Mouse (Mus musculus) kidney, adult 11 months (tissue): ENCODE measurements around the gene Miga1.
"Not testable (repeated sequence)": the region's sequence is repeated elsewhere in the genome, so short reads cannot be mapped to it uniquely, and the experiment has no call there.

ENCODE experiments used
- DNase-seq: peaks from one replicate; pipeline ENCODE4 v3.0.0; 2022

The Miga1 gene

DNA sequence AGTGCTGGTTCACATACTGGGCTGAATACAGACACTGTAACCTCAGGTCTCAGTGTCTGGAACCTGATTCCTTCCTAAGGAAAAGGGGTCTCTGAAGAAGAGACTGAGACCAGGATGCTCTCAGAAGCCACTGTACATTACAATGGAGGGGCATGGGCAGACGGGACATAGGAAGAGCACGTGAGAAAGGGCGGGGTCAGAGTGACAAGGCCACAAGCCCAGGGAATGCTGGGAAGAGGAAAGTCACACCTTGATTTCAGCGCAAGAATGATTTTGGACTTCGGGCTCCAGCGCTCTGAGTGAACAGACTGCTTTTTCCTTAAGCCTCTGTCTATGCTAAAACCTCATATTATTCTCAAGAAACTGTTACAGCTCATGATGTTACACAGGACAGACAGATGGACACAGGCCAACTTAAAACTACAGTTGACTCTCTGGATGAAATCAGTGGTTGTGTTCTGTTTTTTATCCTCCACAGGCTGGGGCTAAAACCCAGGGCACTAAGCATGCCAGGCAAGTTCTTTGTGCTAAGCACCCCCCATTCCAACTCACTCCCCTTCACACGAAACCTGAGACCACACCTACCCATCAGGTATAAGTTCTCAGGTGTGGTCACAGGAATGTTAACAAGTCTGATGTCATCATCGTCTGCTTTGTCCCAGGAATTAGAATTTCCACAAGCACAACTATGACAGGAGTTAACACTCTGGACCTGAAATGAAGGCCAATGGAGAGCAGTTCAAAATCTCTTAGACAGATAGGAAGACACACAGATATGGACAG lies 18.3 kb downstream of the Miga1 start:
- DNase-seq = no peak

DNA sequence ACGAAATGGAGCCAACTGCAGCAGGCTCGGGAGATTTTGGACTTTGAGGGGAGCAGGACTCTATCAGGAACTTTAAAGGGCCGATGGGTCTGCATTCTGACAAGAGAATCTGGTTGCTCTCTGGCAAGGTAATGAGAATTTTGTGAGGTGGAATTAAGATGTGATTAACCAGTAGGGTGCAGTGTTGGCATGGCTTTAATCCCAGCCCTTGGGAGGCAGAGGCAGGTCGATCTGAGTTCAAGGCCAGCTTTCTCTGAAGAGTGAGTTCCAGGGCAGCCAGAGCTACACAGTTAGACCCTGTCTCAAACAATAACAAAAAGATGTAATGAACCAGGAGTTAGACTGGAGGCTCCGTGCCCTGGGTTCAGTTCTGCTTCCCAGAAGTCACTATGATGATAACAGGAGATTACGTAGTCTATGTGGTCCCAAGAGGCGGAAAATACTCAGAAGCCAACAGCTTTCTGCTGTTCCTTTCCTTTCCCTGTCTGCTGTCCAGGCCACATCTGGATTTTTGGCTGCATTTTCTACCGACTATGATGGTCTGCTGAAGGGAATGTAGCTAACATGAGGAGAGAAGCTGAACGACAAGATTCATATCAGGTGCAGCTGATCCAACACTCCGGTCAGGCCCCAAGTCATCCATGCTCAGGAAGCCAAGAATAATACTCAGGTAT lies 19.1 kb downstream of the Miga1 start:
- no peak for DNase-seq

DNA sequence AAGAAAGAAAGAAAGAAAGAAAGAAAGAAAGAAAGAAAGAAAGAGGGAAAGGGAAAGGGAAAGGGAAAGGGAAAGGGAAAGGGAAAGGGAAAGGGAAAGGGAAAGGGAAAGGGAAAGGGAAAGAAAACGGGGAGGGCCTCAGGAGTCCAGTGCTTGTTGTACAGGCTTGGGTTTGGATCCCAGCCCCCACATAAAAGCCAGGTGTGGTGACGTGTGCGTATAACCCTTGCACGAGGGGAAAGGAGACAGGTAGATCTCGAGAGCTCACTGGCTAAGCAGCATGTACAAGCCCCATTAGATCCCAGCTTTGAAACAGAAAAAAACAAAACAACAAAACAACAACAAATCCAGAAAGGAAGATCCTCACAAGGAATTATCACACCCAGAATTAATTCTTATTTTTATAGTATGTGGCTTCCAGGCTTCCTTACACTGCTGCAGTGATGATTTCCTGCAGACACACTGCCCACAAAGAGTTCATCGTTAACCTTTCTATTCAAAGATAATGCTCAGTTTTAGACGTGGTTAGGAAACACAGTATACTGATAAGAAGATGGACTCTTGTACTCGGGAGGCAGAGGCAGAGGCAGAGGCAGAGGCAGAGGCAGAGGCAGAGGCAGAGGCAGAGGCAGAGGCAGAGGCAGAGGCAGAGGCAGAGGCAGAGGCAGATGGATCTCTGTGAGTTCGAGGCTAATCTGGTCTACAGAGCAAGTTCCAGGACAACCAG lies 23.6 kb downstream of the Miga1 start:
- DNase-seq = not testable (repeated sequence)

DNA sequence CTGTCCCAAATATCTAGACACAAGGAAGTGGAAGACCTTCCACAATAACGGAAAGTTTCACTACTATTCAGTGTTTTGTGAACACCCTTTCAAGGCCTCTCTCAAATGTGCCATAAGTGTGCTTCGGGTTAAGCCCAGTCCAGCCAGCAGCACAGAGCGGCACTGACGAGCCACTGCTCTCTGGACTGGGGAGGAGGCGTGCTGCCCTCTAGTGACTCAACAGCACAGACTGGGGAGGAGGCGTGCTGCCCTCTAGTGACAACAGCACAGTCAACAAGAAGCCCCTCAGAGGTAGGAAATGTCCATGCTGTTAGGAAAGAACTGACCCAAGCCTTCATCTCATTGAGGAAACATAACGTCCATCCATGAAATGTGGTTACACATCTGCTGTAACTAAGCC lies 24.6 kb downstream of the Miga1 start:
- DNase-seq = peak; percentile 76

DNA sequence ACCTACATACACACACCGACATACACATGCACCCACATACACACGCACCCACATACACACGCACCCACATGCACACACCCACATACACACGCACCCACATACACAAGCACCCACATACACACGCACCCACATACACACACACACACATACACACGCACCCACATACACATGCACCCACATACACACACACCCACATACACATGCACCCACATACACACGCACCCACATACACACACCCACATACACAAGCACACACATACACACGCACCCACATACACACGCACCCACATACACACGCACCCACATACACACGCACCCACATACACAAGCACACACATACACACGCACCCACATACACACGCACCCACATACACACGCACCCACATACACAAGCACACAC lies 25.5 kb downstream of the Miga1 start:
- not testable (repeated sequence) for DNase-seq

DNA sequence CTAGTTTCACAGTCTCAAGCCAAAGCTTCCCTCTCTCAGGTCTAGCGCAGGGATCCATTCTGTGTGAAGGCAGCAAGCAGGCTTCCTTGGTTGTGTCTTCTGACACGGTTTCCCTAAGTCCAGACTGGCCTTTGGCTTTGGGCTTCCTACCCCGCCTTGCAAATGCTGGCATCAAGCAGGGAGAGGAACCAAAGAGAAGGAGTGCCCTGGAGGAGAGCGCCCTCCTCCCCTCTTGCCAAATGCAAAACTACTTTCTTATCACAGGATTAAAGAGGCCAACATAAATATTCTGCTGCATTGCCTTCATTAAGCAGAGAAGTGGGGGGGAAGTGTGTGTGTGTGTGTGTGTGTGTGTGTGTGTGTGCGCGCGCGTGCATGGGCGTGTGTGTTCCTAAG lies 31.0 kb downstream of the Miga1 start:
- DNase-seq = no peak

DNA sequence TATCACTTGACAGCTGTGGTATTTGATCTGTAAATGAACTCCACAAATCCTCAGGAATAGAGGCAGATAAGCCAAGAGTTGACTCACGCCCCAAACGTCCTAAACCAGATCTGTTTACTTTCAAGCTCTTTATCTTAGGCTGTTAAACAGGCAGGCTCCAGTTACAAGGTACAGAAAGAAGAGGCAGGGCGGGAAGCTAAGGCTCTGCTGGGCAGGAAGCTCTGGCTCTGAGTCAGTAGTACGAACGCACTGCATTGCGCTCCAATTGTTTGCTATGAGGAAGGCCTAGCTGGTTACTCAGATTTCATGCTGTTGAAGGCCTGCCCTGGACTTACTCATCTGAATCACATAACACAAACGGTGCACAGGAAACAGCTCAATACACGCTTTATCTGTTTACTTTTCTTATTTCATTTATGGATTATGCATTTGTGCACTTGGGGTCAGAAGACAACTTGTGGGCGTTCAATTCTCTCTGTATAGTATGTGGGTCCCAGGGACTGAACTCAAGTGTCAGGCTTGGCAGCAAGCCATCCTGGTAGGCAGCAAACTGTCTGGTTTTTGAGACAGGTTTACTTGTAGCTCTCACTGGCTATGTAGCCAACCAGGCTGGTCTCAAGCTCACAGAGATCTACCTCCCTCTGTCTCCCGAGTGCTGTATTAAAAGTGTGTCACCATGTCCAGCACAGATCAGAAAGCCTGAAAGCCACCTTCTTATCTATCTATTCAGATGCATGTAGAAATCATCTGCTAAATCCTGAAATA lies 31.5 kb downstream of the Miga1 start:
- no peak for DNase-seq

DNA sequence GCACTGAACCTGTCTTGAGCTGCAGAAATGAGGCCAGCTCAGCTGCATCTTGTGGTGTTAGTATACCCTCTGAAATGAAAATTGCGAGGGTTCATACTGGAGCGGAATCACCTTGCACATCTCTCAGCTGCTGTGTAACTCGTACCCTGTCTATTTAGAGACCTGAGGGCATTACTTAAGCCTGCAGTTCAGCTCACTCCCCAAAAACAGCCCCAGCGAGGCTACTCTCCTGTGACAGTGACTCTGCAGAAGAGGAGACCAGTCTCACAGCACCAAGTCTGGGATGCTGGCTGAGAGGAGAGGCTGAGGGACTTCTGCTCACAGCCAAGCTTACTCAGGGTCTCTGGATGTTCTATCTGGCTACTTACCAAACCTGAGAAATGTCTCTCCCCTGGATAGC lies 34.2 kb downstream of the Miga1 start:
- DNase-seq = no peak

DNA sequence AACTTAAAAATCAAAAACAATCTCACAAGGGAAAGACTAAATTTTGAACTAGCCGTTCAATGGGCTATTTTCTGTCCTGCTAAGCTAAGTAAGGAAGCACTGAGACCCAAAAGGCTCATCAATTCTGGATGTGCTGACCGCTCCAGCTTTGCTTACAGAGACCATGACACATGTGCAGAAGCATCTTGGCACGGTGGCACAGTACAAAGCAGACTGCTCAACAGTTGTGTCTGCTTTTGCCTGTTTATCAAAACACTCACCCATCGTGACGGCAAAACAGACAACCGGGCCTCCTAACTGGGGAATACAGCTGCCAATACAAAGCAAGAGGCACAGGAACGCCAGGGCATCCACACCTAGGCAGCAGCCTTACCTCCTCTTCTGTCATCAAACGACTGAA lies 35.1 kb downstream of the Miga1 start:
- no peak for DNase-seq

DNA sequence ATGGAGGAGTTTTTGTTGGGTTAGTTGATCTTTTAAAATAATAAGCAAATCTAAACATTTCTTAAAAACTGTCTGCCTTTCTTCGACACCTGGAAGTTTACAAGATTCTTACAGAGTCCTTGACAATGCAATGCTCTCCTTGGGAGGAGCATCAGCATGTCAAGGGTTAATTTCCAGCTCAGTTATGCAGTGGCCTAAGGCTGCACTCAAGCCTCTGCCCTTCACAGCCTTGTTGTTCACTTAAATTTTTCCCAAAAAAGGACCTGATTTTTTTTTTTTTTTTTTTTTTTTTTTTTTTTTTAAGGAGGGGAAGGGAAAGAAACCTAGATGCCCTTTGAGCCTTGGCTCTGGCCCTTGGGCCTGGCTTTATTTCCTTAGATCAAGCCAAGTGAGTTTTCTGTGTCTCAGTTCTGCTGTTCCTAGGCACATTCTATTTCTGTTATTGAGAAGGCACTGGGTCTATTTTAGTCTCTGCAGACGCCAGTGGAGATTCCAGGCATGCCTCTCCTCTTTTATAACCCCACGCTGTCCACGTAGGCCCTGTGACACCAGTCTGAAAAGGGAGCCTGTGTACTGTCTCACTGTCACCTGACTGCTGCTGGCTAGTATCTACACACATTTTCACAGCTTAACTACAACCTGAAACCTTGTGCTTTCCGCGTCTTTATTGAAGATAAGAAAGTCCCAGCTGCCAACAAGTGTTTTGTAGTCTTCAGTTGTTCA lies 36.0 kb downstream of the Miga1 start:
- peak; percentile 16 for DNase-seq

DNA sequence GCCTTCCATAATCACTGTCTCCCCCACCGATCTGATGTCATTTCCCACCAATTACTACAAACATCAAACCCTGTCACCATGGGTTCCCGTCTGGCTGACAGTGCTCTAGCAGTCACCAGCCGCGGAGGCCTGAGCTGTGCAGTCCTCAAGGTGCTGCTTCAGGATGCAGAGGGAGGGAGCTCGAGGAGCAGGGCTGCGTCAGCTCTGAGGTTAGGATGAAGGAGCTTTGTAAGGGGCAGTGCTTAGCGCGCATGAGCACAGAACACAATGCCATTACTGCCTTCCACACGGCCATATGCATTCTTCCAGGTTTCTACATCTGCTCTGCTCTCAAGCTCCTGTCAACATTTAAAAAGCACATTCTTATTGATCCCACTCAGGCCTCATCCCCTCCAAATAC lies 37.2 kb downstream of the Miga1 start:
- no peak for DNase-seq

DNA sequence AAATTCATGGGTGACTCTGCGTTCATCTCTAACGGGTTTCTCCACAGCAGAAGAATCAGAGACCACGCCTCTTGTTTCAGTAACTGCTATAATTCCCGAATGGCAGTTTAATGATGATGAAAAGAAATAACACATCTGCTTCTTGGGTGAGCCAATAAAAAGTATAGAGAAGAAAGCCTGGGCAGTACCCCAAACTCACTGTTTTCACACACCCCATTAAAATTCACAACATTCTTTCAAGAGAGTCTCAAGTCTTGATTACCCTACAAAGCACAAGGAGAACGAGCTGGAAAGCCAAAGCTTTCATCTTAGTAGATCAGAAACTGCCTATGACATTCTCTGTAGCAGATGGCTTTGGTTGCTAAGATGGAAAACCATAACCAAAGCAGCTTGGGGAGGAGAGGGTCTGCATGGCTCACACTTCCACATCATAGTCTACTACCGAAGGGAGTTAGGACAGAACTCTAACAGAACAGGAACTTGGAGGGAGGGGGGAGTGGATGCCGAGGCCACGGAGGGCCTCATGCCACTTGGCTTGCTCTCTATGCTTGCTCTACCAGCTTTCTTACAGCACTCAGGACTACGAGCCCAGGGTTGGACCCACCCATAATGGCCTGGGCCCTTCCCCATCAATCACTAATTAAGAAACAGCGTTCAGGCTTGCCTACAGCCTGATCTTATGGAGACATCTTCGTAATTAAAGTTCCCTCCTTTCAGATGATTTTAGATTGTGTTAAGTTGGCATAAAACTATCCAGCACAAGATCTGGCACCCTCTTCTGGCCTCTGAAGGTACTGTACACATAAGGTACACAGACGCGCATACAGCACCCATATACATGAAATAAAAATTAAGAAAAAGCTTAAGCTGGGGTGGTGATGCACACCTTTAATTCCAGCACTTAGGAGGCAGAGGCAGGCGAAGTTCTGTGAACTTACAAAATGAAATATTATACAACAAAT lies 39.5 kb downstream of the Miga1 start:
- no peak for DNase-seq

DNA sequence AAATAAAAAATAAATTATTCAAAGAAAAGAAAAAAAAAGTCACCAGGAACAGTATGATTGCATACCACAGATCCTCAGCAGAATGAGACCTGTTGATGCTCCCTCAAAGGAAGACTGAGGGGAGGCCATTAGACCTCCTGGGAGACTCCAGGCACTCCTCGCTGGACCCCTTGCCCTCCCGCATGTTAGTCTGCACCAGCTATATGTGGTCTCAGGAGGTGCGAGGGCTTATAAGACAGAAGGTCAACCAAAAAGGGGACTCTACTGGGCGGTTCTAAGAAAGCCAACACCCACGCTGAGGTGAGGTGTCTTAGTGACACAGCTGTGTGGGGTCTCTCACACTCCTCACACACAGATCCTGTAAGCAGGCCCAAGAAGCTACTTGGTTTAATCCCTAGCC lies 44.3 kb downstream of the Miga1 start:
- DNase-seq = no peak

DNA sequence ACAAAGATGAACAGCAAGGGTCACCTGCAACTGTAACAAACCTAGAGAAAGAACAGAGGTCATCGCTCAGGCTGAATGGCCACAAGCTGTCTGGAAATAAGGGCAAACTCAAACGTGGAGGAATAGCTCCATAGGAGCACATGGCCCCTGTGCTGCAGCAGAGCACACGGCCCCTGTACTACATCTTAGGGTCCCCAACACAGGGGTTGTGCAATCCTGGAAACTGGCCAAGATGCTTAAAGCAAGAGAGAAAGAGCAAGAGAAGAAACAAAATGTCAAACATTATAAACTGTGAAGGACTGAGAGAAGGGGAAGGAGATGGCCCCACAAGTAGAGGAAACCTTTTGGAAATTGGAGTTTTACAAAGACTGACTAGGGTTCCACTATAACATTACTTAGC lies 45.8 kb downstream of the Miga1 start:
- no peak for DNase-seq

DNA sequence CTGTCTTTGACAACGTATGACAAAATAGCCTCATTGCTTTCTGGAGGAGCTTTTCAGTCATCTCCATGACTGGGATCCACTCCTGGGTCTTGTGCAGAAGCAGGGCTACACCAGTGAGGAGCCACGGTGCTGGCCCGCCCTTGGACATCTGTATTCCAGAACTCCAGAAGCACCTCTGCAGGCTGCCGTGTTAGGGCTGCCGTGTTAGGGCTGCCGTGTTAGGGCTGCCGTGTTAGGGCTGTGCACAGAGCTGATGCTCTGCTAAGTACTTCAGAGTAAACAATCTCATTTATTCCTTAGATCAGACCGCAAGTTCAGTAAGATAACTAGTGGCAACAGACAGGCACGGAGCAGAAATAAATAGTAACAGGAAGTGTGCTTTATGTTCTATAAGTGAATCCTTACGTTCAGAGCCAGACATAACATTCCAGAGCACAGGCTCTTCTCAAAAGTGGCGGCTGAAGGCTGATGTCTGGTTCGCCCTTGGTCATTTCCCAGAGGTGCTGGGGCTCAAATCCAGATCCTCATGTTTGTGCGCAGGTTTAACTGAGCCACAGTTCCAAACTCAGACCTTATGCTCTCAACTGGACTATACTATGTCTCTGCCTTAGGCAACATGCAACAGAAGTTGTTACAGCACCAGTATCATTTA lies 46.6 kb downstream of the Miga1 start:
- DNase-seq = no peak

DNA sequence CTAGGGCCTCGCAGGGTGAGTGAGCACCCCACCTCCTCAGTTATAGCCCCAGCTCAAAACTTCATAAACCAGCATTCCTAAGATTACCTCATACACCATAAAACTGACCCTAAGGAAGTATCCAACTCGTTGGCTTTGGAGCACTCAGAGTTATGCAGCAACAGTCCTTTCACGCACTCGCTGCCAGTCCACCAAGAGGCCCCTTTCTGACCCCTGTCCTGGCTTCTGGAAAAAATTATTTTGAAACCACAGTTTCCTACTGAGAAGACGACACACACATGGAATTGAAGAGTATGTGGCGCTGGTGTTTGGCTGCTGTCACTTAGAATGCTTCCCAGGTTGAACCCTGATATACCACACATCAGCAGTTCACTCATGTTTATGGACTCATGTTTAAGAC lies 48.3 kb downstream of the Miga1 start:
- no peak for DNase-seq

DNA sequence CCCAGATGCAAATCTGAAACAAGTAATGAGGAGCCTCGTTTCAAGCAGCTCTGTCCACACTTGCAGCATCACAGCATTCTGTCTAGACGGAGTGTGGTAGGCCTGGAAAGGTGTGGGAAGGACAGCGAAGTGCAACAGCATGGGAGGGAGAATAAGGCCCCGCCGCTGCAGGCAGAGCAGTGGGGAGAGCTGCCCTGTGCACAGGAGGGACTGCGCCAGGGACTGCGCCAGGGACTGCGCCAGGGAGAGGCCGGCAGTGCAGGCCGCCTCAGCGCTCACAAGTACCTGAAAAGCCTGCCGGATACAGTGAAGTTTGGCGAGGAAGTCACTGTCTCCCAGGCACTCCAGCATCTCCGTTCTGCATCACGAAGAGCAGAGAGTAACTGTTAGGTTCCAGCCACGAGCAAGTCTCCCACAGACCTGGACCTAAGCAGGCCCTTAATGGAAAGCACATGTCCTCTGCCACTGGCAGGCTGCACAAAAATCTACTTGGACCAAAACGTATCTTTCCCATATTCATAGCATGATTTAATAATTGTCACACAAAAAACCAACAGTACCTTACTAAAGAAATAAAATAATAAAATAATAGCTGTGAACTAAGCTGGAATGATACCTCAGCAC lies 49.9 kb downstream of the Miga1 start:
- DNase-seq = no peak

DNA sequence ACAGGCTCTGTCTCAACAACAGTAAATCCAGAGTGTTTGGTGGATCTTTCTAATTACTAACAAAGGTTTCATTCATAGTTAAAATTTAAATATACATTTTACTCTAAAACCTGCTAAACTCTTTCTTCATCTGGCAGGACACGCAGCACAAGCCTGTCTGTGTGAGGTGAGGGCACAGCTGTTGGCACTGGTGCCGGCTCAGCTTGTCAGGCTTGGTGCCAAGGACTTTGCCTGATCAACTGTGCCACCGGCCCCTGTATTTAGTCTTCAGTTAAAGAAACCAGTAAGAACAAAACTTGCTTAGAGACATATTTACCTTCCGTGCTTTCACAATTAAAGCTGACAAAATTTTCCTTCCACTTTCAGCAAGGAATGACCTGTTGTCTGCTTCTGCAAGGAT lies 51.5 kb downstream of the Miga1 start:
- DNase-seq = peak; percentile 45

DNA sequence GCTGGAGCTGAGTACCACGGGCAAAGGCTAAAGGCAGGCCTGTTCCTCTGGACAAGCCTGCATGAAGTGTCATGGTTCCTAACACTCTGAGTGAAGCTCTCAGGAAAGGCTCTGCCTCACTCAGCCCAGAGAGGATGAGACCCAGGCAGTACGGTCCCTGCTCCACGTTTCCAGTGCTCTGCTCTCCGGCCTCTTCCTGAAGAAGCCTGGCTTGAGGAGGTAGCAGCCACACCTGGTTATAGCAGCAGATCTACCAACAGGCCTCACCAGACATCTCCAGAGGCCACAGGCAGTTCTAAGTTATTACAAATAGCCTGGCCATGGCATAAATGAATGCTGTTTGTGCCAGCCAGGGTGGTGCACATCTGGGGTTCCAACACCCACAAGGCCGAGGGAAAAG lies 51.9 kb downstream of the Miga1 start:
- DNase-seq = no peak

DNA sequence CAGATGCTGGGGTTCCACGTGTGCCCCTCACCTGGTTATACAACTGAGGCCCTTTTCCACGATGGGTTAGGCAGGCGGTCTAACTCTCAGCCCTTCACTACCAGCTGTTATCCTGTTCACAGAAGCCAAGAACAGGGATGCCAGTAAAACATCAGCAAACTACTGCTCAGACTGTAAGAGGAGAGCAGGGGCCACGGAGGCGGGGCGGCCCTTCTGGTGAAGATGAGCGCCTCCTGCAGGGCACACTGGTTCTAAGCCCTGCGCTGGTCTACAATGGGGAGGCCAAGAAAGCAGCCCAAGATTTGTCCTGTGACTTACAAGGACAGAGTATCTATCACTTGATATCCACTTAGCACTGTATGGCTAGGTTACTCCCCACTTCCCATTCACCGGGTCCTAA lies 52.4 kb downstream of the Miga1 start:
- DNase-seq = no peak
